7 mouse cellular contexts compared by ENCODE assay signal in genomic region chr1:73963626-73964025, GRCm38 (mm10).
DNase-seq lines count a peak whose midpoint lies in the region; ATAC-seq and TF ChIP-seq lines count a peak whose summit lies in the region.

No protein-coding gene starts in this region.

- no peak for TF ChIP-seq CTCF in brain, embryonic 14.5 days (IDR thresholded peaks at IDR 0.05; ENCODE audit: borderline replicate concordance, extremely low read depth, insufficient read depth, insufficient read length)
- no peak for TF ChIP-seq CTCF in lung, postnatal 0 days (IDR thresholded peaks at IDR 0.05)

- peaks cover 23% of the 10 kb centered on the region for H3K36me3 ChIP-seq in lung, postnatal 0 days (ENCODE audit: insufficient read depth, low read length)

- H3K4me1 ChIP-seq in lung, postnatal 0 days (ENCODE audit: insufficient read depth, low read depth, low read length) = peaks cover 57% of the 10 kb centered on the region

- H3K27me3 ChIP-seq in lung, postnatal 0 days (replicated peaks; ENCODE audit: insufficient read depth, low read length) = no peaks in the 10 kb centered on the region

- H3K27ac ChIP-seq in lung, postnatal 0 days (ENCODE audit: low read length) = peak overlapping the region; percentile 94

- no peaks in the 10 kb centered on the region for H3K9me3 ChIP-seq in lung, postnatal 0 days (ENCODE audit: low read length)

- H3K9ac ChIP-seq in lung, postnatal 0 days (replicated peaks; ENCODE audit: low read depth) = peak overlapping the region; percentile 39; the same call in 1 of the 2 replicates

- 0 out of 2 replicates have a peak overlapping the region, but pooled peaks have one; percentile 20 for H3K4me2 ChIP-seq in lung, postnatal 0 days (replicated peaks; ENCODE audit: low read depth, low read length)

- DNase-seq in adipocyte (ENCODE audit: low spot score) = peak; percentile 97
- peak; percentile 72 for DNase-seq in brain, embryonic 14.5 days (ENCODE audit: low read depth)
- DNase-seq in heart, adult 9 months (ENCODE audit: low spot score in 2 of 2) = peak; percentile 86
- DNase-seq in kidney, adult 18-20 months = peak; percentile 74
- DNase-seq in lung, postnatal 0 days (ENCODE audit: low spot score) = peak; percentile 67
- DNase-seq in embryo, embryonic 10 days (ENCODE audit: low spot score) = no peak
- DNase-seq in embryo, embryonic 10.5 days (ENCODE audit: low spot score) = no peak

- no peak; the same call in 1 of the 2 replicates for TF ChIP-seq EP300 in lung, postnatal 0 days (IDR thresholded peaks at IDR 0.05)

- no peak for ATAC-seq in lung, postnatal 0 days

- H3K4me3 ChIP-seq in lung, postnatal 0 days (ENCODE audit: low read depth, low read length) = no peak overlapping the region

- 21% methylated on average over 8 of the region's 8 CpGs for WGBS in lung, postnatal 0 days

- no peak for TF ChIP-seq POLR2A in brain, embryonic 14.5 days (IDR thresholded peaks at IDR 0.05; ENCODE audit: borderline replicate concordance, extremely low read depth, insufficient read depth, insufficient read length, poor library complexity, severe bottlenecking)

Comparison
In these comparisons a context has a peak if more than half of its experiments do, and no peak if none do; other contexts are left out.
1. DNase-seq: peak in adipocyte (single experiment), brain, embryonic 14.5 days (single experiment), heart, adult 9 months (2 of 2), kidney, adult 18-20 months (single experiment) and lung, postnatal 0 days (single experiment); none in embryo, embryonic 10 days (single experiment) and embryo, embryonic 10.5 days (single experiment).